In the genomic region with DNA sequence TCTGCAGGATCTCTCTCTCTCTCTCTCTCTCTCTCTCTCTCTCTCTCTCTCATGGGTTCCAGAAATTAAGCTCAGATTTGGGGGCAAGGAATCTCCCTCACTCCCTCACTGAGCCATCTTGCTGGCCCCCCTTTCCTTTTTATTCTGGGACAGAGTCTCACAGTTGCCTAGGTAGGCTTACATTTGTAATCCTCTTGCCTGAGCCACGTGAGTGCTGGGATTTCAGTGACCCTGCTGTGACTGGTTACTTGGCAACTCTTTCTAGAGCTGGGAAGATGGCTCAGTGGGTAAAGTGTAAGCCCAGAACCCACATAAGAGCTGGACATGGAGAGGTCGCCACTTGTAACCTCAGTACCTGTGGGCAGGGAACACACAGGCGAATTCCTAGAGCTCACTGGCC, we compare ENCODE assay signal across 24 mouse cellular contexts. TPM values are rescaled to one million over a fixed set of nuclear protein-coding genes. Genes with fewer than 3 reads are reported as not detected.
DNase-seq lines count a peak whose midpoint lies in the region; ATAC-seq and TF ChIP-seq lines count a peak whose summit lies in the region.
"Had no signal": no experiment of that assay in that cellular context is flagged by ENCODE, and none has a peak within 500 bp of the region (broad histone marks: within the 10 kb centered on the region; RNA-seq: fewer than 3 reads in every experiment).

No protein-coding gene starts in this region.

- no peak overlapping the region for H3K27ac ChIP-seq in kidney, embryonic 15.5 days
- peak overlapping the region; percentile 55; the same call in 1 of the 2 replicates for H3K27ac ChIP-seq in midbrain, postnatal 0 days (ENCODE audit: low read depth, low read length)
- H3K27ac ChIP-seq in midbrain, embryonic 10.5 days (replicated peaks): no peak overlapping the region
- H3K27ac ChIP-seq: embryonic facial prominence, embryonic 10.5 days; embryonic facial prominence, embryonic 12.5 days; forebrain, embryonic 13.5 days had no signal

- no peak overlapping the region for H3K9ac ChIP-seq in kidney, embryonic 15.5 days
- H3K9ac ChIP-seq in midbrain, postnatal 0 days (replicated peaks; ENCODE audit: low read length, poor library complexity, severe bottlenecking): no peak overlapping the region
- H3K9ac ChIP-seq: embryonic facial prominence, embryonic 12.5 days; forebrain, embryonic 13.5 days; forebrain, embryonic 15.5 days had no signal

- TF ChIP-seq CTCF in midbrain, postnatal 0 days (IDR thresholded peaks at IDR 0.05): no peak

- H3K4me1 ChIP-seq in kidney, embryonic 15.5 days: no peaks in the 10 kb centered on the region
- no peaks in the 10 kb centered on the region for H3K4me1 ChIP-seq in midbrain, postnatal 0 days (ENCODE audit: insufficient read depth, low read length)
- no peaks in the 10 kb centered on the region for H3K4me1 ChIP-seq in midbrain, embryonic 10.5 days
- H3K4me1 ChIP-seq: forebrain, embryonic 13.5 days had no signal

- H3K36me3 ChIP-seq in kidney, embryonic 15.5 days: peaks cover 45% of the 10 kb centered on the region
- H3K36me3 ChIP-seq in midbrain, postnatal 0 days (ENCODE audit: insufficient read depth, low read length): peaks cover 43% of the 10 kb centered on the region
- peaks cover 73% of the 10 kb centered on the region for H3K36me3 ChIP-seq in midbrain, embryonic 10.5 days

- 78% methylated on average over 3 of the region's 3 CpGs for WGBS in kidney, embryonic 15.5 days
- 49% methylated on average over 3 of the region's 3 CpGs for WGBS in midbrain, postnatal 0 days
- 50% methylated on average over 3 of the region's 3 CpGs for WGBS in midbrain, embryonic 10.5 days

- H3K4me3 ChIP-seq in kidney, embryonic 15.5 days (replicated peaks): no peak overlapping the region
- H3K4me3 ChIP-seq in midbrain, postnatal 0 days (ENCODE audit: low read depth, low read length): no peak overlapping the region
- no peak overlapping the region for H3K4me3 ChIP-seq in midbrain, embryonic 10.5 days
- H3K4me3 ChIP-seq: embryonic facial prominence, embryonic 10.5 days; embryonic facial prominence, embryonic 12.5 days; forebrain, embryonic 13.5 days; forebrain, embryonic 15.5 days had no signal

- no peaks in the 10 kb centered on the region for H3K27me3 ChIP-seq in kidney, embryonic 15.5 days
- no peaks in the 10 kb centered on the region for H3K27me3 ChIP-seq in midbrain, postnatal 0 days (ENCODE audit: insufficient read depth, low read length)
- H3K27me3 ChIP-seq in midbrain, embryonic 10.5 days (ENCODE audit: low read depth, poor library complexity, severe bottlenecking): no peaks in the 10 kb centered on the region
- H3K27me3 ChIP-seq: CH12.LX; embryonic facial prominence, embryonic 12.5 days; forebrain, embryonic 13.5 days; forebrain, embryonic 15.5 days; Patski had no signal

- peak; percentile 12 for DNase-seq in kidney, adult 11 months
- DNase-seq in midbrain, postnatal 0 days (ENCODE audit: low spot score): no peak
- DNase-seq in midbrain, embryonic 10.5 days (ENCODE audit: low spot score): no peak
- peak; percentile 7 for DNase-seq in adipocyte (ENCODE audit: low spot score)
- peak; percentile 71 for DNase-seq in retina, postnatal 1 day
- no peak for DNase-seq in left cerebral cortex, adult 11 months (ENCODE audit: low spot score)
- DNase-seq: adrenal gland, adult 2 months; adrenal gland, postnatal 10 days; adrenal gland, postnatal 25 days; B cell, adult 2 months; cerebellum, adult 11-12 months; cerebellum, adult 2 months; cerebellum, adult 9-10 months had no signal

- ATAC-seq in kidney, embryonic 15.5 days (replicated peaks; ENCODE audit: low FRiP score): no peak
- no peak for ATAC-seq in midbrain, postnatal 0 days (ENCODE audit: low FRiP score)
- ATAC-seq in frontal cortex, adult (ENCODE audit: low TSS enrichment): no peak
- ATAC-seq: activated CD4-positive, CD25-positive, alpha-beta regulatory T cell, adult 4 months; CD4-positive, CD25-positive, alpha-beta regulatory T cell, adult 4 months; forebrain, embryonic 13.5 days; forebrain, embryonic 15.5 days; Patski had no signal

- H3K4me2 ChIP-seq in kidney, embryonic 15.5 days: no peak overlapping the region
- H3K4me2 ChIP-seq in midbrain, postnatal 0 days (ENCODE audit: low read depth, low read length, poor library complexity, severe bottlenecking): no peak overlapping the region
- H3K4me2 ChIP-seq: embryonic facial prominence, embryonic 12.5 days; forebrain, embryonic 13.5 days; forebrain, embryonic 15.5 days had no signal

- no peaks in the 10 kb centered on the region for H3K9me3 ChIP-seq in kidney, embryonic 15.5 days (replicated peaks)
- no peaks in the 10 kb centered on the region for H3K9me3 ChIP-seq in midbrain, postnatal 0 days (ENCODE audit: low read length)
- H3K9me3 ChIP-seq in midbrain, embryonic 10.5 days (replicated peaks): no peaks in the 10 kb centered on the region
- H3K9me3 ChIP-seq: embryonic facial prominence, embryonic 10.5 days; embryonic facial prominence, embryonic 12.5 days; forebrain, embryonic 13.5 days; forebrain, embryonic 15.5 days; G1E had no signal

RNA-seq across cellular contexts. Expression of a gene that starts 25.8 kb away (rescaled TPM):
- 0.68 and 2.1 TPM in 2 replicates for polyA plus RNA-seq in kidney, embryonic 15.5 days (2015; fragmentation: Nextera tagmentation; extraction: Ambion mirVana)
- total RNA-seq in midbrain, postnatal 0 days (2014; rRNA removed): 493 and 502 TPM in 2 replicates
- polyA plus RNA-seq in midbrain, postnatal 0 days (2015; fragmentation: Nextera tagmentation; extraction: Ambion mirVana): 727 and 786 TPM in 2 replicates
- polyA plus RNA-seq in midbrain, embryonic 10.5 days (2016; fragmentation: Nextera tagmentation; extraction: Ambion mirVana): 11.1 and 27.0 TPM in 2 replicates

RNA-seq across cellular contexts. Expression of a gene that starts 40.6 kb away (rescaled TPM):
- 5.1 and 7.0 TPM in 2 replicates for polyA plus RNA-seq in kidney, embryonic 15.5 days (2015; fragmentation: Nextera tagmentation; extraction: Ambion mirVana)
- 153 and 161 TPM in 2 replicates for total RNA-seq in midbrain, postnatal 0 days (2014; rRNA removed)
- 15.7 and 18.6 TPM in 2 replicates for polyA plus RNA-seq in midbrain, postnatal 0 days (2015; fragmentation: Nextera tagmentation; extraction: Ambion mirVana)
- polyA plus RNA-seq in midbrain, embryonic 10.5 days (2016; fragmentation: Nextera tagmentation; extraction: Ambion mirVana): 5.4 and 7.5 TPM in 2 replicates

RNA-seq across cellular contexts. Expression of a gene that starts 40.8 kb away (rescaled TPM):
- 33.9 and 37.1 TPM in 2 replicates for polyA plus RNA-seq in kidney, embryonic 15.5 days (2015; fragmentation: Nextera tagmentation; extraction: Ambion mirVana)
- total RNA-seq in midbrain, postnatal 0 days (2014; rRNA removed): 37.4 and 38.0 TPM in 2 replicates
- 30.9 and 31.9 TPM in 2 replicates for polyA plus RNA-seq in midbrain, postnatal 0 days (2015; fragmentation: Nextera tagmentation; extraction: Ambion mirVana)
- polyA plus RNA-seq in midbrain, embryonic 10.5 days (2016; fragmentation: Nextera tagmentation; extraction: Ambion mirVana): 44.4 and 45.3 TPM in 2 replicates

RNA-seq across cellular contexts. Expression of a gene that starts 59.0 kb away (rescaled TPM):
- 143 and 153 TPM in 2 replicates for polyA plus RNA-seq in kidney, embryonic 15.5 days (2015; fragmentation: Nextera tagmentation; extraction: Ambion mirVana)
- total RNA-seq in midbrain, postnatal 0 days (2014; rRNA removed): 516 and 704 TPM in 2 replicates
- 466 and 515 TPM in 2 replicates for polyA plus RNA-seq in midbrain, postnatal 0 days (2015; fragmentation: Nextera tagmentation; extraction: Ambion mirVana)
- 89.0 and 109 TPM in 2 replicates for polyA plus RNA-seq in midbrain, embryonic 10.5 days (2016; fragmentation: Nextera tagmentation; extraction: Ambion mirVana)

Comparison
In these comparisons a context has a peak if more than half of its experiments do, and no peak if none do; other contexts are left out.
1. RNA of a gene that starts 25.8 kb away (polyA plus RNA-seq): 727 to 786 TPM in midbrain, postnatal 0 days; 11.1 to 27.0 TPM in midbrain, embryonic 10.5 days and 0.68 to 2.1 TPM in kidney, embryonic 15.5 days; every median in the first group is over 10 times any median in the second.
2. DNase-seq: peak in kidney, adult 11 months (single experiment), adipocyte (single experiment) and retina, postnatal 1 day (single experiment); none in midbrain, postnatal 0 days (single experiment), midbrain, embryonic 10.5 days (single experiment) and left cerebral cortex, adult 11 months (single experiment).